Mouse (Mus musculus) 3T3-L1 (cell line): Measurements from ENCODE around the gene Naxe.

Source experiments
- DNase-seq: peaks from one replicate; pipeline ENCODE4 v3.0.0-alpha.2; 2015; ENCODE audit warnings: low read depth, low spot score

Gene Naxe

GRCm38 (mm10) chr3:88057030-88057429, 1.3 kb downstream of the Naxe start:
- no peak for DNase-seq

- no peak for DNase-seq
Measured at GRCm38 (mm10) chr3:88049532-88049931, 8.8 kb downstream of the Naxe start.

GRCm38 (mm10) chr3:88042661-88043421, 15.5 kb downstream of the Naxe start, which contains the start of gene Gpatch4:
Gpatch4 (plus strand) TSS chr3:88043108.
- peak; percentile 98 for DNase-seq

- peak; percentile 80 for DNase-seq
Measured at GRCm38 (mm10) chr3:88035561-88036293, 22.6 kb downstream of the Naxe start.

GRCm38 (mm10) chr3:88033506-88033905, 24.8 kb downstream of the Naxe start:
- DNase-seq = no peak

GRCm38 (mm10) chr3:88030608-88031395, 27.5 kb downstream of the Naxe start:
- no peak for DNase-seq

GRCm38 (mm10) chr3:88027434-88028186, 30.7 kb downstream of the Naxe start, which contains the start of gene Hapln2:
Hapln2 (minus strand) TSS chr3:88027583.
- peak; percentile 45 for DNase-seq

- no peak for DNase-seq
Measured at GRCm38 (mm10) chr3:88026823-88027222, 31.5 kb downstream of the Naxe start.

- no peak for DNase-seq
Measured at GRCm38 (mm10) chr3:88023192-88024074, 34.9 kb downstream of the Naxe start.

- no peak for DNase-seq
Measured at GRCm38 (mm10) chr3:88022322-88023191, 35.7 kb downstream of the Naxe start.

- peak; percentile 74 for DNase-seq
Measured at GRCm38 (mm10) chr3:88010634-88011265, 47.5 kb downstream of the Naxe start.
